Mouse (Mus musculus) embryo, embryonic 9.5 days (tissue): ENCODE data around the gene Pak6.
"Not testable (repeated sequence)": the region's sequence is repeated elsewhere in the genome, so short reads cannot be mapped to it uniquely, and the experiment has no call there.

Experiments
- DNase-seq: peaks from one replicate; pipeline ENCODE4 v3.0.0-alpha.2; 2017; ENCODE audit errors: extremely low spot score

Pak6 gene

GRCm38 (mm10) chr2:118662902-118663803 lies at the start of gene Pak6:
Gene Pak6 (plus strand): TSS chr2:118663303.
- DNase-seq: no peak

DNA sequence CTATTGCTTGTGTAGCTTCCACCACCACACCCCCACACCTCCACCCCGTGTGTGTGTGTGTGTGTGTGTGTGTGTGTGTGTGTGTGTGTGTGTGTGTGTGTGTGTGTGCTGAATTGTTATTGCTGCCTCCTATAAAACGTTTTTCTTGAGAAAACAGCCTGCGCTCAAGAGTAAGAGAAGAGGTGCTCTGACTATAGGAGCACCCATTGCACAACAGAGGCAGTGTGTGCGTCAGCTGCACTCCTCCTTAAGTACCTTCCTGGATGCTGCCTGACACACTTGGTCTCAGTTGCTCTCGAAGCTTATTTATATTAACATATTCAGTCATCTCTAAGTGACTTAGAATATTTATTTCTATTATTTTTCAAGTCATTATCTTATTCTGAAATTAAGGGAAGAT lies 45.1 kb upstream of the Pak6 start:
- DNase-seq: no peak

GRCm38 (mm10) chr2:118620101-118620500 lies 43.0 kb upstream of the Pak6 start:
- DNase-seq: no peak

GRCm38 (mm10) chr2:118620608-118621007 lies 42.5 kb upstream of the Pak6 start:
- no peak for DNase-seq

DNA sequence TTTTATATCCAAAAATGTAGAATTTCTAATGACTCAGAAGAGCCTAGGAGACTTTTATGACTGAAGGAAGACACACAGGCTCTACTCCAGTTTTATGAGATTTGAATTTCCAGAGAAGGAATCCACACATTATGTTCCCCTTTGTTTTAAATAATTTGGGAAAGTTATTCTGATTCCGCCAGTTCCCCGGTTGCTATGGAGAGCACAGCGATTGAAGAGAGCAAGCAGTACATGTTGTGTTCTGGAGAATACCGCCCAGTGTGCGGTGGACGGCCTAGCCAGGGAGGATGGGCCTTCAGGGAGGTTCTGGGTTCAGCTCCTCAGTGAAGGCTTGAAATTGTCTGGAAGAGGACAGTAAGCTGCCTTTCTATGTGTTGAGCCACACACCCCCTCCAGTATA lies 33.8 kb upstream of the Pak6 start:
- no peak for DNase-seq

DNA sequence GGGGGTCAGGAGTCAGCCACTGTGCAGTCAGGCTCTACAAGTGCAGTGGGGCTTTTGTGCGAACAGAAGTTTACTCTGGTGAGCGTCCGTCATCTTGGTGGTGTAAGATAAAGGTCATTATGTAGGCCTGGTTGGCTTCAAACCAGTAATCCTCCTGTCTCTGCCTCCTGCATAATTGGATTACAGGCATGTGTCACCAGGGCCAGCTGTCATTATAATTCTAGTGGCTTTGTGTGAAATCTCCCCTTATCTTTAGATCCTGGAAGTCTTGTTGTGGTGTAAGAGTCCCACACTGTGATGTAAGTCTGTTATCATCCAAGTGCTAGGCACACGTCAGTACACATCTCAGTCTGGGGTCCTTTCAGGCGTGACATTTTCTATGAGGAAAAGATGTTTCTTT lies 29.7 kb upstream of the Pak6 start:
- no peak for DNase-seq

GRCm38 (mm10) chr2:118637258-118637657 lies 25.8 kb upstream of the Pak6 start:
- DNase-seq: no peak

GRCm38 (mm10) chr2:118637888-118638526 lies 25.1 kb upstream of the Pak6 start:
- DNase-seq: peak; percentile 77

DNA sequence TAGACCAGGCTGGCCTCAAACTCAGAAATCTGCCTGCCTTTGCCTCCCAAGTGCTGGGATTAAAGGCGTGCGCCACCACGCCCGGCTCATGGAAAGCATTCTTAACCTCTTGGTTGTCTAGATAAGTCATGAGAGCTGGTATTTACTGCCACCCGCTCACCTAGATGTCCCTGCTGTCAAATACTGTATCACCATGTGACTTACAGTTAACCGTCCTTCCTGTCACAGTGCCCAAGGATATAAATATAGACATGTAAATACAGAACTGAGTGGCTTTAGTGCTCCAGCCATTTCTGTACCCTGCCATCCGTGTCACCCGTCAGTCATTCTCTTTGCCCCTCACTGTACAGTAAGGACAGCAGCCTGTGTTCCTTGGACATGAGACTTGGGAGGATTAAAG lies 24.4 kb upstream of the Pak6 start:
- no peak for DNase-seq

DNA sequence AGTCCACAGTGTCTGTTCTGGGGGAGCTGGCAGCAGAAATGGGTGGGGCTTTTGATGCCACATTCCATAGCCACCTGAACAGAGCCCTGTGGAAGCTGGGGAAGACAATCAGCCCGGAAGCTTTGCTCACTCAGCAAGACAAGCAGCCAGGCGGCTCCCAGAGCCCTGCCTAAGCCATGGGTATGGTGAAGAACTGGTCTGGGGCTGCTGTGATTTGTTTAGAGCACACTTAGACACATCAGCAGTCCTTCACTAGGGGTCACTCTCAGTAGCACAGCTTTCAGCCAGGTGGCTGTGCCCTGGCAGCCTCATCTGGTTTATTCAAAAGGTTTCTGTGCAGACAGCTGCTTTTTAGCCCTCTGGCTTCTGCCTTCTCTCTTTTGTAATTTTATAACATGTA lies 22.0 kb upstream of the Pak6 start:
- DNase-seq: no peak

DNA sequence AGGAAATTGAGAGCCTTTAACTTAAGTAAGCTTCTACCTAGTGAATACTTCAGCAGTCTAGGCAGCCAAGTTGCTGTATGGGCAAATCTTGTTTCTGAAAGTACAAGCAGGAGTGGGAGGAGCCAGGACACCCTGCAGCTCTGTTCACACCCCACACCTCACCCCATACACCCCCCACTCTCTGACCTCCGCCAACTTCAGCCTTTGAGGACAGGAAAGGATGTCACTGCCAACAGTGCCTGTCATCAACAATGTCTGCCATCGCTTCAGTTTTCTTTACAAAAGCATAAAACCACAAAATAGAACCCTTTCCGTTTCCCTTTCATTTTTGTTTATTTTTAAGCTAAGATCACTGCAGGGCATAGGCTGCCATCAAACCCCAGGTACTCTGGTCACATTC lies 20.7 kb upstream of the Pak6 start:
- DNase-seq: no peak

- no peak for DNase-seq
Measured at GRCm38 (mm10) chr2:118642942-118643341, 20.2 kb upstream of the Pak6 start.

- DNase-seq: no peak
Measured at GRCm38 (mm10) chr2:118646665-118647064, 16.4 kb upstream of the Pak6 start.

DNA sequence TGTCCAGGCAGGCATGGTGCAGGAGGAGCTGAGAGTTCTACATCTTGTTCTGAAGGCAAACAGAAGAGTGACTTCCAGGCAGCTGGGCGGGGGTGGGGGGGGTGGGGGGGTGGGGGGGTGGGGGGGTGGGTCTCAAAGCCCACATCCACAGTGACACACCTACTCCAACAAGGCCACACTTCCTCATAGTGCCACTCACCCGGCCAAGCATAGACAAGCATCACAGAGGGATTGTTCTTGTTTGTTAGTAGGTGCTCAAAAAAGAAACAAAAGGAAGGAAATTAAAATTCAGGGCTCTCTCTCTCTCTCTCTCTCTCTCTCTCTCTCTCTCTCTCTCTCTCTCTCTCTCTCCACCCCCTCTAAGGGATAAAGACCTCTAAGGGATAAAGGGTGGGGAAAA lies 12.4 kb upstream of the Pak6 start:
- not testable (repeated sequence) for DNase-seq

DNA sequence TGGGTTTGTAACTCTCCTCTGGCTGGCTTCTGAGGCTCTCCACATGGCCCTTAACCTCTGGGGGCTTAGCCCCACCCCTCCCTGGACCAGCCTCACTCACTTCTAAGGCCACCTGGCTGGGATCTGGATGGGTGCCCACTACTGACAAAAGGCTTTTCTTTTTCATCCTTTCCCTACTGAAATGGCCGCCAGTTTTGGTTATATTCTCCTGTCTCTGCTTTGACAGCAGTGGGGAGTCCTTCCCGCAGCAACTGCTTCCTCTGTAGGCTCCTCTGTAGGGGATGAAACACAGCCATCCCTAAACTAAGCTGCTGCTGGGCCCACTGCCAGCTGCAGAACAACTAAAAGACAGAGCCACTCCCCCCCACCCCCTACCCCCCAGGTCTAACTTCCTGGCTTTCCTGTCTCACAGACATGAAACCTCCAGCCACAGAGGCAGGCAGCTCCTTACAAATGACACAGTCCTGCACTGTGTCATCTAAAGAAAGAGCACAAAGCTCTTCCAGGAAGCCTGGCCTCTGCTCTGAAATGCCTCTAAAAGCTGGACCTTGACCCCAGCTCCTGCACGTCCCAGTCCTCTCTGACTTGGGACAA lies 6.3 kb upstream of the Pak6 start:
- no peak for DNase-seq

- no peak for DNase-seq
Measured at GRCm38 (mm10) chr2:118658457-118658856, 4.6 kb upstream of the Pak6 start.

- DNase-seq: no peak
Measured at GRCm38 (mm10) chr2:118659077-118659476, 4.0 kb upstream of the Pak6 start.

- DNase-seq: no peak
Measured at GRCm38 (mm10) chr2:118659493-118659892, 3.6 kb upstream of the Pak6 start.

- peak; percentile 55 for DNase-seq
Measured at GRCm38 (mm10) chr2:118659998-118660452, 3.1 kb upstream of the Pak6 start.

DNA sequence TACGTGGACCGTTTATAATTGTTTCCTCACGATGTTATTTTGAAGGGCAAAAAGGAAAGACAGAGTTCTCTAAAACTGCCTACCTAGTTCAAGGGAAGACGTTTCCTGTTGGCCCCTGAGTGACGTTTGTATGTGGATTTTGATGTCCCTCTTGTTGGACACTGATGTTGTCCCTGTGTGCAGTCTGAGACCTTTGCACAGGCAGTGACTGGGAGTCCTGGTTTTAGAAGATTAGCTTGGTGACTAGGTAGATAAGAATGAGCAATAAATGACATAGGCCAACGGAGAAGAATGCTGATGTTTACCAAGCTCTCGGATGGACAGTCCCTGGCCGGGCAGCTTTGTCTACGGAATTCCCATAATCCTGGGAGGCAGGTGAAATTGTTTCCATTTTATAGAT lies 1.2 kb upstream of the Pak6 start:
- no peak for DNase-seq

- no peak for DNase-seq
Measured at GRCm38 (mm10) chr2:118663804-118664766, 982 bp downstream of the Pak6 start.
